Mouse (Mus musculus) stomach, postnatal 0 days (tissue): Measurements from ENCODE around the gene Bsx. TPM values are rescaled to one million over a fixed set of nuclear protein-coding genes. Genes with fewer than 3 reads are reported as not detected.

Experiments
- ATAC-seq: fragments of 200-750 bp; cut with Nextera tagmentation; 2 replicates; pipeline ENCODE4 v1.8.0; 2017; ENCODE audit not compliant: low FRiP score, low TSS enrichment
- DNase-seq: peaks from one replicate; pipeline ENCODE4 v3.0.0-alpha.2; 2016; ENCODE audit warnings: low spot score
- H3K27ac ChIP-seq: fragments of 300-500 bp; sonication (generic); replicated peaks from 2 replicates; pipeline ENCODE4 v1.5.1; 2014; ENCODE audit warnings: mild to moderate bottlenecking, control low read depth
- H3K27me3 ChIP-seq: fragments of 300-500 bp; sonication (generic); 2 replicates; pipeline ENCODE4 v1.6.1; 2014; ENCODE audit warnings: low read length; ENCODE audit not compliant: control insufficient read depth, insufficient read depth
- H3K36me3 ChIP-seq: fragments of 300-500 bp; sonication (generic); 2 replicates; pipeline ENCODE4 v1.6.1; 2014; ENCODE audit warnings: low read length, mixed read lengths; ENCODE audit not compliant: control insufficient read depth, insufficient read depth
- H3K4me1 ChIP-seq: fragments of 300-500 bp; sonication (generic); replicated peaks from 2 replicates; pipeline ENCODE4 v1.6.1; 2014; ENCODE audit warnings: antibody characterized with exemption; ENCODE audit not compliant: control insufficient read depth, insufficient read depth
- H3K4me2 ChIP-seq: fragments of 300-500 bp; sonication (generic); replicated peaks from 2 replicates; pipeline ENCODE4 v1.6.1; 2014; ENCODE audit warnings: low read depth, mild to moderate bottlenecking, control low read depth, moderate library complexity
- H3K4me3 ChIP-seq: fragments of 300-500 bp; sonication (generic); 2 replicates; pipeline ENCODE4 v1.5.1; 2014; ENCODE audit warnings: low read depth, low read length, control low read depth
- H3K9ac ChIP-seq: fragments of 300-500 bp; sonication (generic); 2 replicates; pipeline ENCODE4 v1.6.1; 2014; ENCODE audit warnings: mild to moderate bottlenecking, low read length, control low read depth, mixed read lengths
- H3K9me3 ChIP-seq: fragments of 300-500 bp; sonication (generic); 2 replicates; pipeline ENCODE4 v1.6.1; 2016; ENCODE audit warnings: low read length; ENCODE audit not compliant: control insufficient read depth
- CTCF ChIP-seq: IDR thresholded peaks from 2 replicates; pipeline ENCODE4 v1.5.1; 2016; ENCODE audit warnings: antibody characterized with exemption, low read depth, mild to moderate bottlenecking, moderate library complexity
- EP300 ChIP-seq: optimal IDR thresholded peaks from 2 replicates; pipeline ENCODE3; 2016; ENCODE audit warnings: antibody characterized with exemption
- WGBS: fragments of 180-500 bp; shearing (Covaris S2); extraction: QIAGEN DNeasy Blood & Tissue Kit; methylation state at CpG from one replicate; pipeline ENCODE4 v1.1.7; 2014; 5-methylcytosine and 5-hydroxymethylcytosine counted together
- polyA plus RNA-seq: library from polyadenylated mRNA; unstranded; fragments of >200 nt; fragmentation: Nextera tagmentation; extraction: Ambion mirVana; gene quantifications from 2 replicates; pipeline ENCODE4 v1.2.1, GENCODE M21; 2015

Gene Bsx
- polyA plus RNA-seq, 1 experiment from 2014 or later: not detected

DNA sequence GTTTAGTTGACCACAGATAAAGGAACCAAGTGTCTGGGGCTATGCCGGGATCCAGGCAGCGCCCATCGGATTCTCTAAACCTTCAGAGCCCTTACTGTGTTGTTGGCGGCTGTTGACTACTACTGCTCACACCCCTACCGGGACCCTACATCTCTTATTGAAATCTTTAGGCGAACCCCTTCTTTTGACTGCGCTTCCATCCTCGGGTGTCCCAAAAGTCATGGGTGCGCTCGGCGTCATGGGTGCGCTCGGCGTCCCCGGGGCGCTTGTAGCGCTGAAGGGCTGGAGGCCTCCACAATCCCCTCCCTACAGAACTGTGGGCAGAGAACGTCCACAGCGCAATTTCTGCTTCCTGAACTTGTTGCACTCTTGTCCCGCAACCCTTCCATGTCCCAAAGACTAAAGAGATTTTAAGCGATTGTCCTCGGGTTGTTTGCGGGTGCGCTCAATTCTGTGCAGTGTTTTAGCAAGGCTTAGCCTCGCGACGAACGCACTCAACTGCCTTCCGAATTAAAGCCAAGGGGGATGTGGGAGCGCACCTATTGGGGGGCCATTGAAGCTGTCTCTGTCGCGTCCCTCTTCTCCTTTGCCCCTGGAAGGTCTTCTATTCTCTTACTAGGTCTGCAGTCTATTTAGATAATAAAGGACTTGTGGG is 4.5 kb downstream of the Bsx start:
- Histone ChIP-seq H3K36me3 (no peaks in the 10 kb centered on the region), H3K27ac (no peak overlapping the region), H3K27me3 (peaks cover 31% of the 10 kb centered on the region), H3K9me3 (no peaks in the 10 kb centered on the region), H3K9ac (no peak overlapping the region), H3K4me3 (no peak overlapping the region), H3K4me2 (no peak overlapping the region), H3K4me1 (no peaks in the 10 kb centered on the region)
- 3% methylated on average over 32 of the region's 32 CpGs for WGBS
- DNase-seq (no peak), ATAC-seq (no peak)
- TF ChIP-seq EP300 (no peak), CTCF (no peak)

GRCm38 (mm10) chr9:40878998-40879397 is 5.1 kb downstream of the Bsx start:
- no peak overlapping the region for H3K9ac ChIP-seq
- no peak for TF ChIP-seq EP300
- TF ChIP-seq CTCF: no peak
- no peak for ATAC-seq
- no peaks in the 10 kb centered on the region for H3K4me1 ChIP-seq
- H3K36me3 ChIP-seq: no peaks in the 10 kb centered on the region
- H3K4me2 ChIP-seq: no peak overlapping the region
- peaks cover 29% of the 10 kb centered on the region for H3K27me3 ChIP-seq
- 2% methylated on average over 14 of the region's 14 CpGs for WGBS
- no peak overlapping the region for H3K27ac ChIP-seq
- no peak for DNase-seq
- H3K9me3 ChIP-seq: no peaks in the 10 kb centered on the region
- no peak overlapping the region for H3K4me3 ChIP-seq

- Histone ChIP-seq H3K27me3 (no peaks in the 10 kb centered on the region), H3K4me1 (no peaks in the 10 kb centered on the region), H3K27ac (no peak overlapping the region), H3K9ac (no peak overlapping the region), H3K9me3 (no peaks in the 10 kb centered on the region), H3K36me3 (no peaks in the 10 kb centered on the region), H3K4me2 (no peak overlapping the region), H3K4me3 (no peak overlapping the region)
- no peak for ATAC-seq
- TF ChIP-seq CTCF (no peak), EP300 (no peak)
- no peak for DNase-seq
- 53% methylated on average over 10 of the region's 10 CpGs for WGBS
These were observed 11.7 kb downstream of the Bsx start for GRCm38 (mm10) chr9:40885669-40886068.

DNA sequence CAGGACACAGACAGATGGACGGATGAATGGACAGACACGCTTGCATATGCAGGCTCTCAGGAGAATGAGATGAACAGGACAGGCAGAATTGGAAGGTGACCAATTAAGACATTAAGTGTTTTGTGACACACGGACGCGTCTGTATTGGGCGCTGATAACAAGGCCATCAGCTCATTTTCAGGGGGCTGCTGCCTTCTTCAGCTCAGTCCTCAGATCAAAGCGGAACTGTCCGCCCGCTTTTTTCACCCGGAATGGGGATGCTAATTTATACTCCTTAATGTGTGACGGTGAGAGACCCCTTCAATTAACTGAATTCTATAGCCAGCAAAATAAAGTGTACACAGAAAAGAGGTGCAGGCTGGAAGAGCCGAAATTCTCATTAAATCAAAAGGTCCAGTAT is 15.5 kb downstream of the Bsx start:
- Histone ChIP-seq H3K36me3 (no peaks in the 10 kb centered on the region), H3K4me3 (no peak overlapping the region), H3K9ac (no peak overlapping the region), H3K27ac (no peak overlapping the region), H3K4me2 (no peak overlapping the region), H3K27me3 (no peaks in the 10 kb centered on the region; the same call in 1 of the 2 replicates), H3K9me3 (no peaks in the 10 kb centered on the region), H3K4me1 (no peaks in the 10 kb centered on the region)
- WGBS: 53% methylated on average over 12 of the region's 12 CpGs
- TF ChIP-seq CTCF (no peak), EP300 (no peak)
- ATAC-seq: no peak
- no peak for DNase-seq

- Histone ChIP-seq H3K36me3 (no peaks in the 10 kb centered on the region), H3K4me1 (no peaks in the 10 kb centered on the region), H3K4me2 (no peak overlapping the region), H3K9me3 (no peaks in the 10 kb centered on the region), H3K9ac (no peak overlapping the region), H3K27me3 (no peaks in the 10 kb centered on the region; the same call in 1 of the 2 replicates), H3K4me3 (no peak overlapping the region), H3K27ac (no peak overlapping the region)
- no peak for TF ChIP-seq EP300
- DNase-seq: no peak
- ATAC-seq: no peak
- 73% methylated on average over 6 of the region's 6 CpGs for WGBS
These were observed 18.5 kb downstream of the Bsx start for GRCm38 (mm10) chr9:40892456-40892855.

DNA sequence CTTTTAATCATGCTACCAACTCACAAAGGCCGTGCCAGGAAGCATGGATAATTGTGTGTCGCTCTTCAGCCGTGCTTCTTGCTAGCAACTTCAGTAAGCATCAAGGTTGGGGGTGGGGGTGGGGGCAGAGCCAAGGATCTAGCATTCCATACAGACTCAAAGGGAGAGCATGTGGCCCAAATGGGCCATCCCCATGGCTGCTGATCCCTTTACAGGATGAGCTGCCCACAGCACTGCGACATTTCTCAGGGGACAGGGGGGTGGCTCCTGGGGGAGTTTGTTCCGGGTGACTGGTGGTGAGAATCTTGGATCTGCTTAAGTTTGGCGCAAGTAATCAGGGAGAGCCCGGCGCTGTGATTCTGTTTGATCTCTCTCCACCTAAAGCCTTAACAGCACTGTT is 33.5 kb downstream of the Bsx start:
- WGBS: 47% methylated on average over 8 of the region's 8 CpGs
- no peak for ATAC-seq

More for the DNA sequence above, 33.5 kb downstream of the Bsx start:
- Histone ChIP-seq H3K4me3 (no peak overlapping the region), H3K4me1 (no peaks in the 10 kb centered on the region), H3K9me3 (no peaks in the 10 kb centered on the region), H3K4me2 (no peak overlapping the region), H3K27me3 (no peaks in the 10 kb centered on the region), H3K36me3 (no peaks in the 10 kb centered on the region), H3K27ac (no peak overlapping the region), H3K9ac (no peak overlapping the region)
- DNase-seq: no peak
- no peak for TF ChIP-seq CTCF
- no peak for TF ChIP-seq EP300
